Mouse (Mus musculus): ENCODE results near the gene Zfp51. TPM values are rescaled to one million over a fixed set of nuclear protein-coding genes. Genes with fewer than 3 reads are reported as not detected.
"Not testable (repeated sequence)": the region's sequence is repeated elsewhere in the genome, so short reads cannot be mapped to it uniquely, and the experiment has no call there.

The Zfp51 gene
- 16.6 and 17.4 TPM in 2 replicates for polyA plus RNA-seq (2015; fragmentation: Nextera tagmentation; extraction: Ambion mirVana)

GRCm38 (mm10) chr17:21450138-21450704 lies at the start of gene Zfp51:
Zfp51 (plus strand) TSS chr17:21450374.
- peak within 1 kb of the TSS; percentile 99 for H3K27ac ChIP-seq (ENCODE audit: low read length)
- H3K4me3 ChIP-seq (ENCODE audit: low read length), result peak within 1 kb of the TSS; percentile 82
- no peaks in the 10 kb centered on the region for H3K4me1 ChIP-seq (ENCODE audit: insufficient read depth, low read length)
- peak; percentile 100 for ATAC-seq (ENCODE audit: low FRiP score, low TSS enrichment)
- under 1% methylated on average over 26 of the region's 26 CpGs for WGBS
- H3K9me3 ChIP-seq (ENCODE audit: low read length), result no peaks in the 10 kb centered on the region
- peak within 1 kb of the TSS; percentile 65 for H3K4me2 ChIP-seq (replicated peaks; ENCODE audit: low read depth, low read length)
- peaks cover 2% of the 10 kb centered on the region; the same call in 1 of the 2 replicates for H3K36me3 ChIP-seq (ENCODE audit: insufficient read depth, low read length)
- no peaks in the 10 kb centered on the region for H3K27me3 ChIP-seq (ENCODE audit: insufficient read depth, low read length)
- peak within 1 kb of the TSS; percentile 79 for H3K9ac ChIP-seq (replicated peaks; ENCODE audit: low read length)

- H3K27me3 ChIP-seq (ENCODE audit: insufficient read depth, low read length), result no peaks in the 10 kb centered on the region
- under 1% methylated on average over 22 of the region's 22 CpGs for WGBS
- peak; percentile 100 for ATAC-seq (ENCODE audit: low FRiP score, low TSS enrichment)
- H3K4me2 ChIP-seq (replicated peaks; ENCODE audit: low read depth, low read length), result peak within 1 kb of the TSS; percentile 72
- H3K4me1 ChIP-seq (ENCODE audit: insufficient read depth, low read length), result 0 out of 2 replicates have a peak, but pooled peaks cover 4% of the 10 kb centered on the region
- peak within 1 kb of the TSS; percentile 52 for H3K4me3 ChIP-seq (ENCODE audit: low read length)
- no peaks in the 10 kb centered on the region for H3K9me3 ChIP-seq (ENCODE audit: low read length)
- no peaks in the 10 kb centered on the region for H3K36me3 ChIP-seq (ENCODE audit: insufficient read depth, low read length)
- H3K27ac ChIP-seq (ENCODE audit: low read length), result peak within 1 kb of the TSS; percentile 92
- H3K9ac ChIP-seq (replicated peaks; ENCODE audit: low read length), result peak within 1 kb of the TSS; percentile 71
Observed at GRCm38 (mm10) chr17:21422664-21423599, 27.2 kb upstream of the Zfp51 start, which contains the start of gene Zfp54. Zfp54 (plus strand) TSS chr17:21423227.

- H3K4me3 ChIP-seq (ENCODE audit: low read length); H3K9ac ChIP-seq (replicated peaks; ENCODE audit: low read length); H3K4me1 ChIP-seq (ENCODE audit: insufficient read depth, low read length); H3K9me3 ChIP-seq (ENCODE audit: low read length); H3K27me3 ChIP-seq (ENCODE audit: insufficient read depth, low read length); ATAC-seq (ENCODE audit: low FRiP score, low TSS enrichment); H3K36me3 ChIP-seq (ENCODE audit: insufficient read depth, low read length); H3K4me2 ChIP-seq (replicated peaks; ENCODE audit: low read depth, low read length); H3K27ac ChIP-seq (ENCODE audit: low read length): not testable (repeated sequence)
- WGBS, result 82% methylated on average over 9 of the region's 9 CpGs
Observed at GRCm38 (mm10) chr17:21438806-21439400, 11.3 kb upstream of the Zfp51 start.

- no peaks in the 10 kb centered on the region for H3K4me1 ChIP-seq (ENCODE audit: insufficient read depth, low read length)
- H3K9me3 ChIP-seq (ENCODE audit: low read length), result no peaks in the 10 kb centered on the region
- peak overlapping the region; percentile 99 for H3K27ac ChIP-seq (ENCODE audit: low read length)
- ATAC-seq (ENCODE audit: low FRiP score, low TSS enrichment), result peak; percentile 80
- peak overlapping the region; percentile 79 for H3K9ac ChIP-seq (replicated peaks; ENCODE audit: low read length)
- 0% methylated on average over 3 of the region's 3 CpGs for WGBS
- peak overlapping the region; percentile 82 for H3K4me3 ChIP-seq (ENCODE audit: low read length)
- no peaks in the 10 kb centered on the region for H3K27me3 ChIP-seq (ENCODE audit: insufficient read depth, low read length)
- peaks cover 2% of the 10 kb centered on the region; the same call in 1 of the 2 replicates for H3K36me3 ChIP-seq (ENCODE audit: insufficient read depth, low read length)
- H3K4me2 ChIP-seq (replicated peaks; ENCODE audit: low read depth, low read length), result peak overlapping the region; percentile 65
Observed at GRCm38 (mm10) chr17:21449669-21450068, 505 bp upstream of the Zfp51 start.

- no peak overlapping the region for H3K9ac ChIP-seq (replicated peaks; ENCODE audit: low read length)
- peaks cover 26% of the 10 kb centered on the region for H3K36me3 ChIP-seq (ENCODE audit: insufficient read depth, low read length)
- H3K9me3 ChIP-seq (ENCODE audit: low read length), result no peaks in the 10 kb centered on the region
- H3K27ac ChIP-seq (ENCODE audit: low read length), result no peak overlapping the region
- no peak for ATAC-seq (ENCODE audit: low FRiP score, low TSS enrichment)
- no peaks in the 10 kb centered on the region for H3K4me1 ChIP-seq (ENCODE audit: insufficient read depth, low read length)
- H3K27me3 ChIP-seq (ENCODE audit: insufficient read depth, low read length), result no peaks in the 10 kb centered on the region
- H3K4me2 ChIP-seq (replicated peaks; ENCODE audit: low read depth, low read length), result no peak overlapping the region
- WGBS, result 90% methylated on average over 5 of the region's 5 CpGs
- no peak overlapping the region for H3K4me3 ChIP-seq (ENCODE audit: low read length)
Observed at GRCm38 (mm10) chr17:21463550-21463949, 13.4 kb downstream of the Zfp51 start.

- Histone ChIP-seq H3K27ac (ENCODE audit: low read length) (peak overlapping the region; percentile 58), H3K9ac (replicated peaks; ENCODE audit: low read length) (no peak overlapping the region), H3K4me2 (replicated peaks; ENCODE audit: low read depth, low read length) (no peak overlapping the region), H3K4me3 (ENCODE audit: low read length) (no peak overlapping the region), H3K4me1 (ENCODE audit: insufficient read depth, low read length) (peaks cover 19% of the 10 kb centered on the region), H3K36me3 (ENCODE audit: insufficient read depth, low read length) (no peaks in the 10 kb centered on the region), H3K9me3 (ENCODE audit: low read length) (no peaks in the 10 kb centered on the region), H3K27me3 (ENCODE audit: insufficient read depth, low read length) (no peaks in the 10 kb centered on the region)
- 58% methylated on average over 3 of the region's 3 CpGs for WGBS
- no peak; the same call in 1 of the 2 replicates for ATAC-seq (ENCODE audit: low FRiP score, low TSS enrichment)
Observed at GRCm38 (mm10) chr17:21472032-21472652, 22.0 kb downstream of the Zfp51 start.

- peak overlapping the region; percentile 80 for H3K27ac ChIP-seq (ENCODE audit: low read length)
Observed at GRCm38 (mm10) chr17:21472653-21473307, 22.6 kb downstream of the Zfp51 start.

GRCm38 (mm10) chr17:21473362-21474190 lies 23.4 kb downstream of the Zfp51 start:
- peak overlapping the region; percentile 31; the same call in 1 of the 2 replicates for H3K9ac ChIP-seq (replicated peaks; ENCODE audit: low read length)
- WGBS, result 5% methylated on average over 14 of the region's 14 CpGs
- no peaks in the 10 kb centered on the region for H3K36me3 ChIP-seq (ENCODE audit: insufficient read depth, low read length)
- peak overlapping the region; percentile 38 for H3K4me2 ChIP-seq (replicated peaks; ENCODE audit: low read depth, low read length)
- peak; percentile 97 for ATAC-seq (ENCODE audit: low FRiP score, low TSS enrichment)
- H3K9me3 ChIP-seq (ENCODE audit: low read length), result no peaks in the 10 kb centered on the region
- no peaks in the 10 kb centered on the region for H3K27me3 ChIP-seq (ENCODE audit: insufficient read depth, low read length)
- peak overlapping the region; percentile 80 for H3K27ac ChIP-seq (ENCODE audit: low read length)
- peaks cover 19% of the 10 kb centered on the region for H3K4me1 ChIP-seq (ENCODE audit: insufficient read depth, low read length)
- H3K4me3 ChIP-seq (ENCODE audit: low read length), result 0 out of 2 replicates have a peak overlapping the region, but pooled peaks have one; percentile 15

More at GRCm38 (mm10) chr17:21472653-21473307, 22.6 kb downstream of the Zfp51 start:
- H3K4me3 ChIP-seq (ENCODE audit: low read length), result no peak overlapping the region
- peak overlapping the region; percentile 38 for H3K4me2 ChIP-seq (replicated peaks; ENCODE audit: low read depth, low read length)
- no peaks in the 10 kb centered on the region for H3K36me3 ChIP-seq (ENCODE audit: insufficient read depth, low read length)
- peaks cover 19% of the 10 kb centered on the region for H3K4me1 ChIP-seq (ENCODE audit: insufficient read depth, low read length)
- WGBS, result 69% methylated on average over 2 of the region's 2 CpGs
- no peak for ATAC-seq (ENCODE audit: low FRiP score, low TSS enrichment)
- H3K9me3 ChIP-seq (ENCODE audit: low read length), result no peaks in the 10 kb centered on the region
- H3K27me3 ChIP-seq (ENCODE audit: insufficient read depth, low read length), result no peaks in the 10 kb centered on the region
- H3K9ac ChIP-seq (replicated peaks; ENCODE audit: low read length), result no peak overlapping the region

All from kidney, embryonic 16.5 days (tissue).